Comparison of ENCODE assay signal across 24 mouse cellular contexts in genomic region chr7:64236521-64236920, GRCm38 (mm10). TPM values are rescaled to one million over a fixed set of nuclear protein-coding genes. Genes with fewer than 3 reads are reported as not detected.
A peak's percentile ranks its signal among the peaks of the same experiment; 100 is the strongest.
DNase-seq lines count a peak whose midpoint lies in the region; ATAC-seq and TF ChIP-seq lines count a peak whose summit lies in the region.
"Had no signal": no experiment of that assay in that cellular context is flagged by ENCODE, and none has a peak within 500 bp of the region (broad histone marks: within the 10 kb centered on the region; RNA-seq: fewer than 3 reads in every experiment).

No protein-coding gene starts in this region.

- TF ChIP-seq POLR2A in limb, embryonic 14.5 days (IDR thresholded peaks at IDR 0.05; ENCODE audit: borderline replicate concordance, extremely low read depth, insufficient read depth, insufficient read length): no peak

- no peak overlapping the region for H3K4me2 ChIP-seq in limb, embryonic 14.5 days (replicated peaks; ENCODE audit: low read depth, low read length, severe bottlenecking)
- H3K4me2 ChIP-seq: embryonic facial prominence, embryonic 15.5 days; heart, embryonic 13.5 days; hindbrain, embryonic 13.5 days had no signal

- 78% methylated on average over 4 of the region's 4 CpGs for WGBS in limb, embryonic 14.5 days
- WGBS in limb, embryonic 10.5 days: 90% methylated on average over 4 of the region's 4 CpGs

- H3K4me1 ChIP-seq in limb, embryonic 14.5 days (ENCODE audit: control insufficient read depth, insufficient read depth, low read length): no peaks in the 10 kb centered on the region
- H3K4me1 ChIP-seq in limb, embryonic 10.5 days: peaks cover 10% of the 10 kb centered on the region
- H3K4me1 ChIP-seq: heart, embryonic 13.5 days; hindbrain, embryonic 13.5 days had no signal

- H3K27ac ChIP-seq in limb, embryonic 14.5 days (replicated peaks; ENCODE audit: low read depth, low read length): no peak overlapping the region
- H3K27ac ChIP-seq in limb, embryonic 10.5 days: no peak overlapping the region
- H3K27ac ChIP-seq: embryonic facial prominence, embryonic 15.5 days; forebrain, embryonic 10.5 days; heart, embryonic 13.5 days; hindbrain, embryonic 13.5 days; hindbrain, postnatal 0 days had no signal

- peak; percentile 10 for DNase-seq in embryo, embryonic 10.5 days (ENCODE audit: low spot score)
- DNase-seq in embryo, embryonic 11 days: no peak
- DNase-seq in limb, embryonic 14.5 days (ENCODE audit: low spot score): no peak
- no peak for DNase-seq in limb, embryonic 10.5 days (ENCODE audit: low spot score)
- DNase-seq in retina, postnatal 1 day: peak; percentile 35
- no peak for DNase-seq in retina, embryonic 14.5 days (ENCODE audit: low spot score)
- DNase-seq: adrenal gland, postnatal 10 days; B cell, adult 2 months; cerebellum, adult 18-20 months; cerebellum, adult 9-11 months; cerebellum, postnatal 36 days; gastrocnemius, postnatal 10 days; heart, postnatal 10 days; heart, postnatal 4 days had no signal

- 0 out of 2 replicates have a peak, but pooled peaks have one; percentile 30 for ATAC-seq in limb, embryonic 14.5 days (ENCODE audit: low FRiP score, low read depth)
- ATAC-seq in megakaryocyte-erythroid progenitor cell, adult 5-6 weeks (replicated peaks; ENCODE audit: low FRiP score, low TSS enrichment, poor library complexity, severe bottlenecking): no peak
- ATAC-seq: CD4-positive, CD25-positive, alpha-beta regulatory T cell, adult 4 months; forebrain, embryonic 16.5 days; hindbrain, postnatal 0 days had no signal

- no peaks in the 10 kb centered on the region for H3K9me3 ChIP-seq in limb, embryonic 14.5 days (ENCODE audit: control insufficient read depth, low read length)
- H3K9me3 ChIP-seq in limb, embryonic 10.5 days (replicated peaks): no peaks in the 10 kb centered on the region
- H3K9me3 ChIP-seq: embryonic facial prominence, embryonic 15.5 days; forebrain, embryonic 10.5 days; G1E; heart, embryonic 13.5 days; hindbrain, embryonic 13.5 days had no signal

- H3K36me3 ChIP-seq in limb, embryonic 14.5 days (ENCODE audit: control insufficient read depth, insufficient read depth, low read length): no peaks in the 10 kb centered on the region
- H3K36me3 ChIP-seq in limb, embryonic 10.5 days: no peaks in the 10 kb centered on the region
- H3K36me3 ChIP-seq: embryonic facial prominence, embryonic 15.5 days; forebrain, embryonic 10.5 days; G1E; heart, embryonic 13.5 days; hindbrain, embryonic 13.5 days had no signal

- H3K9ac ChIP-seq in limb, embryonic 14.5 days (ENCODE audit: low read depth, low read length, severe bottlenecking): no peak overlapping the region
- H3K9ac ChIP-seq: embryonic facial prominence, embryonic 15.5 days; heart, embryonic 13.5 days; hindbrain, embryonic 13.5 days had no signal

- H3K4me3 ChIP-seq in limb, embryonic 14.5 days (replicated peaks; ENCODE audit: low read length): no peak overlapping the region
- no peak overlapping the region for H3K4me3 ChIP-seq in limb, embryonic 10.5 days
- H3K4me3 ChIP-seq: embryonic facial prominence, embryonic 15.5 days; erythroblast, embryonic 14.5 days; forebrain, embryonic 10.5 days; heart, embryonic 13.5 days; hindbrain, embryonic 13.5 days had no signal

- no peaks in the 10 kb centered on the region for H3K27me3 ChIP-seq in limb, embryonic 14.5 days (ENCODE audit: control insufficient read depth, insufficient read depth, low read length)
- peaks cover 10% of the 10 kb centered on the region; the same call in 1 of the 2 replicates for H3K27me3 ChIP-seq in limb, embryonic 10.5 days (ENCODE audit: low read depth, poor library complexity, severe bottlenecking)
- H3K27me3 ChIP-seq: embryonic facial prominence, embryonic 15.5 days; heart, embryonic 13.5 days; hindbrain, embryonic 13.5 days had no signal

RNA-seq across cellular contexts. Expression of gene Mtmr10, which starts 50.9 kb away (rescaled TPM):
- 9.3 and 10.0 TPM in 2 replicates for polyA plus RNA-seq in limb, embryonic 14.5 days (2012; rRNA removed)
- polyA plus RNA-seq in limb, embryonic 14.5 days (2014; fragmentation: Nextera tagmentation; extraction: Ambion mirVana): 15.5 and 15.8 TPM in 2 replicates
- polyA plus RNA-seq in limb, embryonic 10.5 days (2016; fragmentation: Nextera tagmentation; extraction: Ambion mirVana): 8.5 and 10.5 TPM in 2 replicates
- 6.5 and 12.4 TPM in 2 replicates for total RNA-seq in megakaryocyte-erythroid progenitor cell, adult 5-6 weeks (2014; fragmentation: Nextera tagmentation)
- 1.6 and 2.9 TPM in 2 replicates for total RNA-seq in megakaryocyte-erythroid progenitor cell, adult 5-6 weeks (2017)

Comparison
In these comparisons a context has a peak if more than half of its experiments do, and no peak if none do; other contexts are left out.
1. DNase-seq: peak in embryo, embryonic 10.5 days (single experiment) and retina, postnatal 1 day (single experiment); none in embryo, embryonic 11 days (single experiment), limb, embryonic 14.5 days (single experiment), limb, embryonic 10.5 days (single experiment) and retina, embryonic 14.5 days (single experiment).